Mouse (Mus musculus) kidney, adult 2 months (tissue): ENCODE results near the gene Foxj1. TPM values are rescaled to one million over a fixed set of nuclear protein-coding genes. Genes with fewer than 3 reads are reported as not detected.

Experiments
- DNase-seq: peaks from one replicate; pipeline ENCODE4 v3.0.0; 2021
- H3K27ac ChIP-seq: fragments of 200-500 bp; 2 replicates; pipeline ENCODE4 v1.5.1; 2012; ENCODE audit warnings: low read depth, low read length, control low read depth, inconsistent platforms; ENCODE audit not compliant: insufficient read depth
- H3K27me3 ChIP-seq: fragments of 200-500 bp; replicated peaks from 2 replicates; pipeline ENCODE4 v1.6.1; 2012; ENCODE audit warnings: mild to moderate bottlenecking, moderate library complexity, low read length, inconsistent platforms; ENCODE audit not compliant: control insufficient read depth, insufficient read depth
- H3K36me3 ChIP-seq: fragments of 200-500 bp; 2 replicates; pipeline ENCODE4 v1.6.1; 2012; ENCODE audit warnings: mild to moderate bottlenecking, moderate library complexity, low read length, inconsistent platforms; ENCODE audit not compliant: control insufficient read depth, insufficient read depth
- H3K4me1 ChIP-seq: fragments of 200-500 bp; 2 replicates; pipeline ENCODE4 v1.6.1; 2011; ENCODE audit warnings: low read length; ENCODE audit not compliant: control insufficient read depth, insufficient read depth
- H3K4me3 ChIP-seq: fragments of 200-500 bp; 2 replicates; pipeline ENCODE4 v1.5.1; 2011; ENCODE audit warnings: mild to moderate bottlenecking, low read depth, low read length, control low read depth; ENCODE audit not compliant: insufficient read depth
- CTCF ChIP-seq: fragments of 200-500 bp; conservative IDR thresholded peaks from 2 replicates; pipeline ENCODE4 v1.5.1; 2011; ENCODE audit warnings: low read depth, mild to moderate bottlenecking, control low read depth, low read length, moderate library complexity, mixed read lengths; ENCODE audit not compliant: insufficient read depth, insufficient read length
- POLR2A ChIP-seq: fragments of 200-500 bp; IDR thresholded peaks from one replicate; pipeline ENCODE4 v1.6.1; 2011; ENCODE audit warnings: low read depth, low read length, control low read depth
- WGBS: fragments of 180-500 bp; shearing (Covaris S2); methylation state at CpG from one replicate; pipeline ENCODE4 v1.1.7; 2018; 5-methylcytosine and 5-hydroxymethylcytosine counted together
- polyA plus RNA-seq: library from polyadenylated mRNA; depleted of rRNA; stranded (reverse); fragments of >200 nt; gene quantifications from 2 replicates; pipeline ENCODE4 v1.2.3, GENCODE M21; 2012; rRNA removed

The Foxj1 gene
- polyA plus RNA-seq, 1 experiment = 0.80 TPM

DNA sequence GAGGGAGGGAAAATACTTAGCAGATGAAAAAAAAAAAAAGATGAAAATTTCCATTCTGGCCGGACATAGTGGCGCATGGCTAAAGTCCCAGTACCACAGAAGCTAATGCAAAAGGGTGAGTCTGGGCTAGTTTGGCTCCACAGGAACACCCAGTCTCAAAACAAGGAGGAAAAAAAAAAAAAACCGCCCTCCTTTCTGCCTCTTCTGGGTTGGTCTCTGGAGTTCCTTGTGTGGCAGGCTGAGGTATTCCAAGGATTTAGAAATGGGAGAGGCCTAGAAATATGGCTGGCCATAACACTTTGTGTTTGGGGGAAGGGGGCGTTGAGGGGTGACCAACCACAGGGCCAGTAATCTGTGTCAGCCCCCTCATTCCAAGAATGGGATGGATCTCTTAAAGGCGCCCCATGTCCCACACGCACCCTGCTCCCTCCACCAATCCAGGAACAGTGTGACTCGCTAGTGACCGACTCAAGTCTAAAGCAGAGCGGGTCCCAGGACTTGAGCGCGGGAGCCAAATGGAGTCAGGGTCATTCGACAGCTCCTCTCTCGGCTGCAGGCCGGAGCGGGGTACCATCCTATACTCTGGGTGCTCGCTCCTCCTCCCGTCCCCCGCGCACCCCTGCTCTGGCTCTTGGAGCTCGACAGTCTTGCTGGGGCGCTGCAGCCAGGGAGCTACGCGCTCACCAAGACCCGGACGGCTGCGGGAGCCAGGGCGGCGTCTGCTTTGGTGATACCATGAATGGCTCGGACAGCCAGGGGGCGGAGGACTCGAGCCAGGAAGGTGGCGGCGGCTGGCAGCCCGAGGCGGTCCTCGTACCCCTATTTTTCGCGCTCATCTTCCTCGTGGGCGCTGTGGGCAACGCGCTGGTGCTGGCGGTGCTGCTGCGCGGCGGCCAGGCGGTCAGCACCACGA is 54.2 kb downstream of the Foxj1 start, which contains the start of gene Galr2:
Gene Galr2 (plus strand): TSS at position 189 of the 913 bp plus-strand sequence.
- no peak for DNase-seq
- TF ChIP-seq POLR2A = no peak
- TF ChIP-seq CTCF = no peak
- Histone ChIP-seq H3K4me3 (no peak within 1 kb of the TSS), H3K27me3 (no peaks in the 10 kb centered on the region; the same call in 1 of the 2 replicates), H3K4me1 (0 out of 2 replicates have a peak, but pooled peaks cover 3% of the 10 kb centered on the region), H3K36me3 (no peaks in the 10 kb centered on the region), H3K27ac (no peak within 1 kb of the TSS)
- WGBS = 8% methylated on average over 48 of the region's 48 CpGs

Other genes with a start within 250 kb of the Foxj1 start
- 391 and 392 TPM in 2 replicates for gene Wbp2, start 248.4 kb downstream of the Foxj1 start, polyA plus RNA-seq
- 34.9 and 39.6 TPM in 2 replicates for gene Trim47, start 208.2 kb downstream of the Foxj1 start, polyA plus RNA-seq
- gene Trim65, start 204.3 kb downstream of the Foxj1 start, polyA plus RNA-seq = 9.5 and 9.6 TPM in 2 replicates
- 69.9 and 70.7 TPM in 2 replicates for gene Mrpl38, start 196.5 kb downstream of the Foxj1 start, polyA plus RNA-seq
- 24.0 TPM in 2 replicates for gene Fbf1, start 167.2 kb downstream of the Foxj1 start, polyA plus RNA-seq
- 20.1 and 21.0 TPM in 2 replicates for gene Ten1, start 136.5 kb downstream of the Foxj1 start, polyA plus RNA-seq
- gene Acox1, start 136.4 kb downstream of the Foxj1 start, polyA plus RNA-seq = 251 and 265 TPM in 2 replicates
- gene Evpl, start 97.3 kb downstream of the Foxj1 start, polyA plus RNA-seq = 6.8 and 7.1 TPM in 2 replicates
- gene Srp68, start 61.2 kb downstream of the Foxj1 start, polyA plus RNA-seq = 53.7 and 53.8 TPM in 2 replicates
- 3.3 and 5.3 TPM in 2 replicates for gene Galr2, start 54.5 kb downstream of the Foxj1 start, polyA plus RNA-seq
- gene Exoc7, start 28.2 kb downstream of the Foxj1 start, polyA plus RNA-seq = 33.2 and 33.5 TPM in 2 replicates
- 2.5 and 2.9 TPM in 2 replicates for gene Rnf157, start 77.6 kb upstream of the Foxj1 start, polyA plus RNA-seq
- 195 and 211 TPM in 2 replicates for gene Ubald2, start 98.7 kb upstream of the Foxj1 start, polyA plus RNA-seq
- 0.08 and 0.24 TPM in 2 replicates for gene Qrich2, start 130.8 kb upstream of the Foxj1 start, polyA plus RNA-seq
- gene Prpsap1, start 158.8 kb upstream of the Foxj1 start, polyA plus RNA-seq = 87.5 and 91.1 TPM in 2 replicates
- 9.9 and 12.0 TPM in 2 replicates for gene Sphk1, start 195.5 kb upstream of the Foxj1 start, polyA plus RNA-seq
- 10.3 and 10.8 TPM in 2 replicates for gene Ube2o, start 246.0 kb upstream of the Foxj1 start, polyA plus RNA-seq